15 mouse cellular contexts compared by ENCODE assay signal in genomic region chr16:39746041-39746736, GRCm38 (mm10).
"Had no signal": no experiment of that assay in that cellular context is flagged by ENCODE, and none has a peak within 500 bp of the region (broad histone marks: within the 10 kb centered on the region; RNA-seq: fewer than 3 reads in every experiment).

No protein-coding gene starts in this region.

- H3K9ac ChIP-seq: limb, embryonic 12.5 days; liver, embryonic 13.5 days; liver, postnatal 0 days; lung, embryonic 15.5 days; midbrain, embryonic 12.5 days had no signal

- H3K27ac ChIP-seq: limb, embryonic 12.5 days; liver, embryonic 13.5 days; lung, embryonic 15.5 days; macrophage; midbrain, embryonic 12.5 days had no signal

- DNase-seq: liver; liver, embryonic 13.5 days; liver, postnatal 0 days; lung, postnatal 14 days; right cerebral cortex, postnatal 4 days; spleen, adult 18-20 months; thymus, adult 18-20 months; thymus, postnatal 14 days had no signal

- H3K4me2 ChIP-seq: limb, embryonic 12.5 days; liver, embryonic 13.5 days; lung, embryonic 15.5 days; midbrain, embryonic 12.5 days had no signal

- H3K4me1 ChIP-seq: limb, embryonic 12.5 days; liver, embryonic 13.5 days; lung, embryonic 15.5 days; megakaryocyte, embryonic 14.5 days; midbrain, embryonic 12.5 days had no signal

- H3K4me3 ChIP-seq: limb, embryonic 12.5 days; liver, embryonic 13.5 days; lung, embryonic 15.5 days; megakaryocyte, embryonic 14.5 days; midbrain, embryonic 12.5 days had no signal

- H3K27me3 ChIP-seq: limb, embryonic 12.5 days; liver, embryonic 13.5 days; lung, embryonic 15.5 days; megakaryocyte, embryonic 14.5 days; midbrain, embryonic 12.5 days had no signal

- H3K36me3 ChIP-seq: limb, embryonic 12.5 days; liver, embryonic 13.5 days; lung, embryonic 15.5 days; midbrain, embryonic 12.5 days had no signal

- H3K9me3 ChIP-seq: limb, embryonic 12.5 days; liver, embryonic 13.5 days; lung, embryonic 15.5 days; megakaryocyte, embryonic 14.5 days; midbrain, embryonic 12.5 days had no signal

- ATAC-seq: intestine, embryonic 16.5 days; liver, postnatal 0 days; midbrain, embryonic 16.5 days had no signal
